Mouse (Mus musculus) liver, postnatal 0 days (tissue): ENCODE measurements around the gene Cblc. TPM values are rescaled to one million over a fixed set of nuclear protein-coding genes. Genes with fewer than 3 reads are reported as not detected.
A peak's percentile ranks its signal among the peaks of the same experiment; 100 is the strongest.

ENCODE experiments used
- ATAC-seq: fragments of 200-750 bp; cut with Nextera tagmentation; 2 replicates; pipeline ENCODE4 v1.8.0; 2017; ENCODE audit warnings: mild to moderate bottlenecking, moderate library complexity
- DNase-seq: peaks from one replicate; pipeline ENCODE4 v3.0.0-alpha.2; 2016
- H3K27ac ChIP-seq: fragments of 300-500 bp; sonication (generic); 2 replicates; pipeline ENCODE4 v1.5.1; 2014; ENCODE audit warnings: antibody characterized with exemption, moderate library complexity, mild to moderate bottlenecking, low read depth
- H3K27me3 ChIP-seq: fragments of 300-500 bp; sonication (generic); 2 replicates; pipeline ENCODE4 v1.6.1; 2014; ENCODE audit warnings: low read length, control low read depth, mixed read lengths; ENCODE audit not compliant: insufficient read depth
- H3K36me3 ChIP-seq: fragments of 300-500 bp; sonication (generic); replicated peaks from 2 replicates; pipeline ENCODE4 v1.6.1; 2014; ENCODE audit warnings: mild to moderate bottlenecking, control low read depth, low read length, moderate library complexity, mixed read lengths; ENCODE audit not compliant: insufficient read depth
- H3K4me1 ChIP-seq: fragments of 300-500 bp; sonication (generic); 2 replicates; pipeline ENCODE4 v1.6.1; 2014; ENCODE audit warnings: antibody characterized with exemption, mild to moderate bottlenecking, control low read depth; ENCODE audit not compliant: insufficient read depth
- H3K4me2 ChIP-seq: fragments of 300-500 bp; sonication (generic); 2 replicates; pipeline ENCODE4 v1.6.1; 2014; ENCODE audit warnings: low read depth, mild to moderate bottlenecking, low read length, moderate library complexity, mixed read lengths
- H3K4me3 ChIP-seq: fragments of 300-500 bp; sonication (generic); 2 replicates; pipeline ENCODE4 v1.5.1; 2014; ENCODE audit warnings: low read depth, low read length
- H3K9ac ChIP-seq: fragments of 300-500 bp; sonication (generic); replicated peaks from 2 replicates; pipeline ENCODE4 v1.6.1; 2014; ENCODE audit warnings: mild to moderate bottlenecking, moderate library complexity
- H3K9me3 ChIP-seq: fragments of 300-500 bp; sonication (generic); 2 replicates; pipeline ENCODE4 v1.6.1; 2016; ENCODE audit warnings: mild to moderate bottlenecking, control low read depth, low read length, mixed read lengths
- CTCF ChIP-seq: sonication (generic); IDR thresholded peaks from 2 replicates; pipeline ENCODE4 v1.5.1; 2016; ENCODE audit warnings: antibody characterized with exemption, low read depth
- EP300 ChIP-seq: IDR thresholded peaks from 2 replicates; pipeline ENCODE4 v1.6.1; 2016; ENCODE audit warnings: antibody characterized with exemption, low read depth, mild to moderate bottlenecking
- WGBS: fragments of 180-500 bp; shearing (Covaris S2); extraction: QIAGEN DNeasy Blood & Tissue Kit; methylation state at CpG from one replicate; pipeline ENCODE4 v1.1.7; 2014; ENCODE audit not compliant: insufficient replicate concordance; 5-methylcytosine and 5-hydroxymethylcytosine counted together
- polyA plus RNA-seq: library from polyadenylated mRNA; unstranded; fragments of >200 nt; fragmentation: Nextera tagmentation; extraction: Ambion mirVana; gene quantifications from 2 replicates; pipeline ENCODE4 v1.2.1, GENCODE M21; 2015

Gene Cblc
- polyA plus RNA-seq, 1 experiment from 2014 or later, result 9.6 TPM

- H3K4me3 ChIP-seq, result no peak overlapping the region
- H3K27ac ChIP-seq, result no peak overlapping the region
- DNase-seq (no peak), ATAC-seq (no peak)
- no peaks in the 10 kb centered on the region for H3K36me3 ChIP-seq
- peaks cover 3% of the 10 kb centered on the region for H3K4me1 ChIP-seq
- H3K27me3 ChIP-seq, result no peaks in the 10 kb centered on the region
- H3K4me2 ChIP-seq, result no peak overlapping the region
- peaks cover 4% of the 10 kb centered on the region; the same call in 1 of the 2 replicates for H3K9me3 ChIP-seq
- TF ChIP-seq EP300 (no peak), CTCF (peak; percentile 41)
- H3K9ac ChIP-seq, result no peak overlapping the region
- 75% methylated on average over 4 of the region's 4 CpGs for WGBS
These were observed 16.7 kb downstream of the Cblc start for GRCm38 (mm10) chr7:19779903-19780302.

- TF ChIP-seq EP300 (no peak), CTCF (no peak)
- no peaks in the 10 kb centered on the region for H3K36me3 ChIP-seq
- WGBS, result 77% methylated on average over 8 of the region's 8 CpGs
- H3K9ac ChIP-seq, result no peak overlapping the region
- H3K4me1 ChIP-seq, result no peaks in the 10 kb centered on the region; the same call in 1 of the 2 replicates
- peaks cover 4% of the 10 kb centered on the region; the same call in 1 of the 2 replicates for H3K9me3 ChIP-seq
- no peak overlapping the region for H3K4me3 ChIP-seq
- ATAC-seq, result no peak
- no peak overlapping the region for H3K4me2 ChIP-seq
- H3K27ac ChIP-seq, result no peak overlapping the region
- H3K27me3 ChIP-seq, result no peaks in the 10 kb centered on the region
- no peak for DNase-seq
These were observed 18.0 kb downstream of the Cblc start for GRCm38 (mm10) chr7:19778645-19779044.

GRCm38 (mm10) chr7:19777049-19777723, 19.4 kb downstream of the Cblc start:
- WGBS, result 80% methylated on average over 11 of the region's 11 CpGs
- Histone ChIP-seq H3K36me3 (no peaks in the 10 kb centered on the region), H3K4me2 (no peak overlapping the region), H3K9me3 (peaks cover 4% of the 10 kb centered on the region; the same call in 1 of the 2 replicates), H3K27ac (no peak overlapping the region), H3K4me1 (no peaks in the 10 kb centered on the region), H3K9ac (no peak overlapping the region), H3K4me3 (no peak overlapping the region), H3K27me3 (no peaks in the 10 kb centered on the region)
- no peak for TF ChIP-seq EP300
- no peak for TF ChIP-seq CTCF
- DNase-seq (no peak), ATAC-seq (no peak)

- no peak overlapping the region for H3K4me2 ChIP-seq
- peaks cover 18% of the 10 kb centered on the region for H3K4me1 ChIP-seq
- no peaks in the 10 kb centered on the region for H3K9me3 ChIP-seq
- ATAC-seq (no peak), DNase-seq (no peak)
- H3K36me3 ChIP-seq, result no peaks in the 10 kb centered on the region
- H3K27me3 ChIP-seq, result peaks cover 20% of the 10 kb centered on the region
- no peak overlapping the region for H3K27ac ChIP-seq
- WGBS, result 51% methylated on average over 4 of the region's 4 CpGs
- H3K9ac ChIP-seq, result no peak overlapping the region
- no peak overlapping the region for H3K4me3 ChIP-seq
- no peak for TF ChIP-seq CTCF
- TF ChIP-seq EP300, result no peak
These were observed 24.9 kb downstream of the Cblc start for GRCm38 (mm10) chr7:19771682-19772081.

GRCm38 (mm10) chr7:19770984-19771391, 25.6 kb downstream of the Cblc start, which contains the start of gene Bcam:
Gene Bcam (minus strand): TSS chr7:19771016.
- TF ChIP-seq EP300, result no peak
- no peak for TF ChIP-seq CTCF
- DNase-seq (no peak), ATAC-seq (no peak)
- H3K4me3 ChIP-seq, result peak within 1 kb of the TSS; percentile 46
- H3K27me3 ChIP-seq, result peaks cover 20% of the 10 kb centered on the region
- no peak within 1 kb of the TSS for H3K27ac ChIP-seq
- no peaks in the 10 kb centered on the region for H3K9me3 ChIP-seq
- peaks cover 18% of the 10 kb centered on the region for H3K4me1 ChIP-seq
- H3K36me3 ChIP-seq, result no peaks in the 10 kb centered on the region
- peak within 1 kb of the TSS; percentile 58 for H3K9ac ChIP-seq
- H3K4me2 ChIP-seq, result peak within 1 kb of the TSS; percentile 80
- 10% methylated on average over 9 of the region's 9 CpGs for WGBS

- Histone ChIP-seq H3K9me3 (no peaks in the 10 kb centered on the region), H3K9ac (peak overlapping the region; percentile 58), H3K36me3 (no peaks in the 10 kb centered on the region), H3K4me3 (peak overlapping the region; percentile 46), H3K27me3 (peaks cover 20% of the 10 kb centered on the region), H3K4me2 (peak overlapping the region; percentile 80), H3K4me1 (peaks cover 18% of the 10 kb centered on the region), H3K27ac (no peak overlapping the region)
- TF ChIP-seq EP300, result no peak
- no peak for TF ChIP-seq CTCF
- DNase-seq (peak; percentile 81), ATAC-seq (peak; percentile 68; the same call in 1 of the 2 replicates)
- 2% methylated on average over 26 of the region's 28 CpGs for WGBS
These were observed 26.2 kb downstream of the Cblc start for GRCm38 (mm10) chr7:19770375-19770754.
